Mouse (Mus musculus) right cerebral cortex, adult 18-20 months (tissue): ENCODE data around the gene Prr36.
"Not testable (repeated sequence)": the region's sequence is repeated elsewhere in the genome, so short reads cannot be mapped to it uniquely, and the experiment has no call there.

Source experiments
- DNase-seq: peaks from one replicate; pipeline ENCODE4 v3.0.0; 2022; ENCODE audit warnings: mixed read lengths

Prr36 gene

DNA sequence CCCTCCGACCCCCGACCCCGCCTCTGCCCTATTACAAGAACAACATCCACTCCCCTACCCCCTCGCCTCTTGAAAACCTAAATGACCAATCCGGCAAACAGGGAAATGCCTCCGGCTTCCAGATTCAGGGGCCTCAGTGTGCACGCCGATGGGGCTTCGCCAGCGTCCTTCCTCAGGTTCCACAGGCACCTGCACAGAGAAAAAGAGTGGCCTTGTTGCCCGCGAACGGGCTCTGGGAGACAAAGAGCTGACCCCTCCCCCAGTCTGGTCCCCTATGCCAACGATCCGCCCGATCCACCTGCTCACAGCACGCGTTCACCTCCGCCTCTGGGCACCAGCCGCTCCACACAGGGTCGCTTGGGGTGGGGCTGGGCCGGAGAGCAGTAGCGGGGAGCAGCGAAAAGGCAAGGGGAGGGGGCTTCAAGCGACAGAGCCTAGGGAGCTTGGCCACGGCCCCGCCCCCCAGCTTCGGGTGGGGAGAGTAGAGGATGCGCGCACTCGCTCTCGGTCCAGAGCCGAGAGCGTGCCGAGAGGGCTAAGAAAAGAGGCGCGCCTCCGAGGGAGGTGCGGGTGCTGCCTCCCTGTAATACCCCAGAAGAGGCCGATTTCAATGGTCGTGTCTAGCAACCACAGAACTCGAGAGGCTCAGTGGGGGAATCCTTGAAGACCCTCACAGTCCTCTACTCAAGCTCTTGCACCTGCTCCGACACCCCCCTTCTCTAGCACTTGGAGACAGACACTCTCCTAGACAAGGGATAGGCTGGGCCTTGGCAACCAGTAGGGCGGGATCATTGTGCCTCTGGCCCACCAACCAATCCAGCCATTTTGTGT, at the start of gene Prr36:
Gene Prr36, minus strand, starts transcription at position 669 of the 831 bp plus-strand sequence.
- peak; percentile 47 for DNase-seq

- DNase-seq: no peak
Measured at GRCm38 (mm10) chr8:4265160-4265914, 48.1 kb upstream of the Prr36 start.

DNA sequence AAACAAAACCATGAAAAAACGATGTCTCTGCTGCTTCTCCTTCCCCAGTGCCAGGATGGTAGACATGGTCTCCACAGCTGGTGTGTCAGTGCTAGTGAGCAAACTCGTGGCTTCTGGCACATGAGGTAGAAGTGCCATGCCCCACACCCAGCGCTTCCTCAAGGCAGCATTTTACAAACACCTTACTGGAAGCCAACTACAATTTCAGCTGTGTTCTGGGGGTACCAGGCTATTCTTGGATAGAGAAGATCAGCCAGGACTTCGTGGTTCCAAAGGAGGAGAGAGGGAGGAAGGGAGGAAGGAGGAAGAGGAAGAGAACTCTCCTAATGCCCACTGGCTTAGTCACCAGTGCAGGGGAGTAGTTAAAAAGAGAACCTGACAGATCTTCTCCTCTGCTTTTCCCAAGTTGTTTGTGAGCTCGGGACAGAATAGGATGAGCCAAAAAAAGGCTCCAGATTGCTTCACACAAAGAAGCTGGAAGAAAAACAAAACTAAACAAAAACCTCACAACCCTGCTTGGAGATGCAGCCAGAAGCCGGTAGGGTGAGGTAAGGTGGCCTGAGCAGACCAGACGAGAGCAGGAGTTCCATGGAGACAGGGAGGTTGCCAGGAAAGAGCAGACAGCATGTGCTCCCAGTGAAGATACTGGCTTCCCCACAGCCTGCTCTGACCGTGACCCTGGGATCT, 46.0 kb upstream of the Prr36 start:
- DNase-seq: peak; percentile 66

DNA sequence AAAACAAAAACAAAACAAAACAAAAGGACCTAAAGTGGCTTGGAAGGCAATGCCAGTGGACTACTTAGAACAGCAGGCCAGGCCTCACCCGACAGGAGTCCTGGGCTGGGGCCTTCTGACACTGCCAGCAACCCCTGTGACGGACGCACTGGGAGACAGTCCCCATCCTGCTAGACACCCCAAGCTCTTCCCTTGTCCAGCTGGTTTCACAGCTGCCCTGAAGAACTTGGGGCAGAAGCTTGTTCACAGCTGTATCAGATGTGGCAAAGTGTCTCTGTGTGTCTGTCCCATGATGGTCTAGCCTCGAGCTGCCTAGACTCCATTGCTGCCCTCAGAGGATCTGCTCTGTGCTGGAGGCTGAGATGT, 42.5 kb upstream of the Prr36 start:
- DNase-seq: no peak

- DNase-seq: peak; percentile 96
Measured at GRCm38 (mm10) chr8:4259125-4259804, 42.0 kb upstream of the Prr36 start, which contains the start of gene Ctxn1. TSS of gene Ctxn1 (minus strand) at chr8:4259274.

DNA sequence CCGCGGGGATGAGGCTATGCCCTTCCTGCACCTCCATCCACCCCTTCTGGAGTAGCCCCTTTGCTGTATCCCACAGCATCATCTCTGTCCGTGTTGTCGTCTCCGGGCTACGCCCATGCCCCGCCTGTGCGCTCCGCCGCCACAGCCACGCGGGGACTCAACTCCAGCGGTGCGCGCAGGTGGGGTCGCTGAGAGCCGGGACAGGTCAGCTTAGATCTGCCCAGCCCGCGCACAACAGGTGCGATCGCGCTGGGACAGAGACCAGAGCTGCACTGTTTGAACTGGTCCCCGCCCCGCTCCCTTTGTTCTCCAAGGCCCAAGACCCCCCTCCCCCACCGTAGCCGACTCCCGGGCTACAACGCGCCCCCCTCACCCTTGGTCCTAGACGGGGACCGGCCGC, 41.4 kb upstream of the Prr36 start:
- no peak for DNase-seq

- peak; percentile 85 for DNase-seq
Measured at GRCm38 (mm10) chr8:4258233-4258632, 41.0 kb upstream of the Prr36 start.

DNA sequence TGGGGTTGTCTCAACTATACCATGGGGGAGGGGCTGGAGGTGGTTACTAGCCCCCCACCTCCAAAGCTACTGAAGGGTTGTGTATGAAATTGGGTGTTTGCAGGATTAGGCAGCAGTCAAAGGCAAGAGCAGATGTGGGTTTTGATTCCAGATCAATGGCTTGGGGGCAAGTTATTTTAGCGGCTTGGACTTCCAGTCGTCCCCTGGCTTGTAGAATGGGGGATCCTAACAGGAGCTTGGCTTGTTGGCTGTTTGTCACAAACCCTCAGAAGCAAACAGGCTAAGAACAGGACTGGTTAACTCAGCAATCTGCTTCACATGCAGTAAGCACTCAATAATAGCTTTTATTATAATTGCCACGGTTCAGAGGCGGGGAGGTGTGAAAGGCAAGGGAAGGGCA, 40.1 kb upstream of the Prr36 start:
- DNase-seq: no peak

GRCm38 (mm10) chr8:4256911-4257310, 39.7 kb upstream of the Prr36 start:
- DNase-seq: peak; percentile 94

DNA sequence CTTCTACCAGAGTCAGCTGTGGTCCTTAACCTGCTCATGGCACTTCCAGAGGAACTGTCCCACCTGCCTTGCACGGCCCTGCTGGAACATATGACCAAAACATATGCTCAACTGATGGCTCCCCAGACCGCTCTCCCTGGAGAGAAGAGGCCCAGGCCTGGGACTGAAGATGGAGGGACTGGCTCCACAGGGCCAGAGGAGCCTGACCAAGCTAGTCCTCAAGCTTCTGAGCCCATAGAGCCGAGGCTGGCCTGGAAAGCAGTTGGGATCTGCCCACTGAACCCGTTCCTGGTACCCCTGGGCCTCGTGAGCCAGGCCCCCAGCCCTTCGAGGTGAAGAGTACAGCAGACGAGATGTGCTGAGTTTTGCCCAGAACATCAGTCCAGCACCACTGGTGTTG, 38.2 kb upstream of the Prr36 start:
- DNase-seq: not testable (repeated sequence)

DNA sequence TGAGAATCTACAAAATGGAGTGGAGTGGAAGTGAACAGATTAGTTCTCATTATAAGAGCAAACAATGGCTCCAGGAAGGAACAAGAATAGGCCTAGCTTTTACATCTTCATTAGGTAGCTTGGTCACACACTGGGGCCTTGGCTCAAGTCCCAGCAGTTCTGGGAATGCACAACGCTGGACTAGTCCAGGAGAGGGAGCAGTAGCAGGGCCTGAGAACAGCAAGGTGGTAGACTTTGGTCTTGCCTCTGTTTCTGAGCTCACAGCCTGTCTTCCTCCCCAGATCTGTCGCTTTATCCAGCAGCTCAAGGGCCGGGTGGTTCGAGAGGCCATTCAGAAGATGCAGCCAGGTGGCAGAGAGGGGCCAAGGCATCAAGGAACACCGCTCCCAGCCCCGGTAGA, 36.7 kb upstream of the Prr36 start:
- DNase-seq: peak; percentile 71

- peak; percentile 96 for DNase-seq
Measured at GRCm38 (mm10) chr8:4252934-4253841, 35.9 kb upstream of the Prr36 start, which contains the start of gene Snapc2. TSS of gene Snapc2 (plus strand) at chr8:4253080.

GRCm38 (mm10) chr8:4252116-4252760, 35.0 kb upstream of the Prr36 start:
- no peak for DNase-seq

GRCm38 (mm10) chr8:4250306-4250970, 33.2 kb upstream of the Prr36 start:
- DNase-seq: peak; percentile 88

DNA sequence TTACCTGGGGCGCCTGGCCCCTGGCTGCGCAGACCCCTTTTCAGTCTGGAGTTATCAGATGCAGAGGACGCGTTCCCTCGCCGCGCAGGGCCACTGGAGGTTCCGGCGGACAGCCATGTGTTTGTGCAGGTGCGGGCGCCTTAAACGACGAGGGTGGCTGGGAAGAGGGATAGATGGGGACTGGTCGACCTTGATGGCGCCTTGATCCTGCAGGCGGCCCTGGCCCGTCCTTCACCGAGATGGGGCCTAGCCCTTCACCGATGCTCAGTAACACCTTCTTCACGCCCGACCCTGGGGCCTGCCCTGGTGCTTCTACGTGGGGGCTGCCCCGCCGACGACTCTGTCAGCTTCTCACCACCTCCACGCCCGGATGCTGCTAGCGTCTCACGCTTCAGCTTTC, 32.0 kb upstream of the Prr36 start:
- no peak for DNase-seq

DNA sequence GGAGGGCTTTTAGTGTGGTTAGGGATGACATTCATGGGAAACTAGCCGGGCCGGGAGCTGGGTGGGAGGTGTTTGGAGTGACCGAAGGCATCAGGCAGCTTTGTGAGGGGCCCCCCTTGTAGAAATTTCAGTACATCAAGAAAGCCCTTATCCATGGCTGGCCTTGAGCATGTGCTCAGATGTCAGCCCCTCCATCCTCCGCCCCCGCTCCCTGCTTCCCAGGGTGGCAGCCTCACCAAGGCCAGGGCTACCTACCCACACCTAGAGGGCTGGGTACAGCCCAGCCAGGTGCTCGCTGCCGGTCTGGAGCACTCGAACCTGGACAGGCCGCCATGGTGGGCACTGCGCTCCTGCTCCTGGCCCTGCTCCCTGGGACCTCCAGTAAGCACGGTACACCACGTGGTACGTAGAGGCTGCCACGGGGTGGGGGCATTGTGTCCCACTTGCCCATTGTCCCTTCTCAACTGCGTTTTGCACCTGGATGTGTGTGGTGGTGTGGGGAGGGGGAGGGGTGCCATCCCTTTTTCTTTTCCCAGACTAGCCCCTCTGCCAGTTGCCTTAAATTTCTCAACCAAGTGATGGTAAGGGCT, 30.8 kb upstream of the Prr36 start, which contains the start of gene Tgfbr3l:
Gene Tgfbr3l, plus strand, starts transcription at position 264 of the 590 bp plus-strand sequence.
- no peak for DNase-seq

- no peak for DNase-seq
Measured at GRCm38 (mm10) chr8:4247241-4247640, 30.0 kb upstream of the Prr36 start.

GRCm38 (mm10) chr8:4245737-4246136, 28.5 kb upstream of the Prr36 start:
- DNase-seq: no peak

DNA sequence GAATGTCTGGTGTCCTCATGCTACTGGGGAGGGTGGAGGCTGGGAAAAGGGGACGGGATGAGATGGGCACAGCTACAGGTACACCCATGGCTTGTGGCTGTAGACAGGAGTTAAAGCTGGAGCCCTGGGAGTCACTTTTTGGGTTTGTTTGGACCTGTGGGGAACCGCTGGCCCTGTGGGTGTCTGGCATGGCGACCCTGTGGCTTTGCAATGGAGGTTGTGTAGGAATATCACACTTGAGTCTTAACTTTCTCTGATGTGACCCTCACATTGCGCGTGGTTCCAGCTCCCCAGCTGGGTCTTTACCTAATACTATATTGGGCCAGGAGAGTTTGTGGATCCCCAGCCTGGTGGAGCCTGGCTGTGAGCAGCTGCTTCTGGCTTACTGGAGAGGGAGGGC, 27.8 kb upstream of the Prr36 start:
- no peak for DNase-seq
